Mouse (Mus musculus) cerebellum, adult 9-11 months (tissue): ENCODE data around the gene Olfr1016.

Source experiments
- DNase-seq: peaks from one replicate; pipeline ENCODE4 v3.0.0; 2022

Gene Olfr1016

GRCm38 (mm10) chr2:85802444-85802843, at the start of gene Olfr1016:
TSS of gene Olfr1016 (minus strand) at chr2:85802544.
- no peak for DNase-seq

- DNase-seq: no peak
Observed at GRCm38 (mm10) chr2:85846730-85847129, 44.4 kb upstream of the Olfr1016 start, which contains the start of gene Olfr1020. TSS of gene Olfr1020 (plus strand) at chr2:85847030.

- no peak for DNase-seq
Observed at GRCm38 (mm10) chr2:85845383-85845782, 43.0 kb upstream of the Olfr1016 start, which contains the start of gene Olfr1019. TSS of gene Olfr1019 (minus strand) at chr2:85845483.

GRCm38 (mm10) chr2:85818179-85818578, 15.8 kb upstream of the Olfr1016 start, which contains the start of gene Olfr1018:
TSS of gene Olfr1018 (plus strand) at chr2:85818479.
- no peak for DNase-seq

GRCm38 (mm10) chr2:85804501-85804900, 2.2 kb upstream of the Olfr1016 start:
- DNase-seq: no peak

- no peak for DNase-seq
Observed at GRCm38 (mm10) chr2:85792331-85792730, 10.0 kb downstream of the Olfr1016 start.

GRCm38 (mm10) chr2:85781717-85782116, 20.6 kb downstream of the Olfr1016 start, which contains the start of gene Olfr1015:
TSS of gene Olfr1015 (plus strand) at chr2:85782017.
- DNase-seq: no peak

- no peak for DNase-seq
Observed at GRCm38 (mm10) chr2:85772413-85772812, 29.9 kb downstream of the Olfr1016 start, which contains the start of gene Olfr1014. TSS of gene Olfr1014 (plus strand) at chr2:85772713.

- no peak for DNase-seq
Observed at GRCm38 (mm10) chr2:85766798-85767197, 35.5 kb downstream of the Olfr1016 start, which contains the start of gene Olfr1013. TSS of gene Olfr1013 (plus strand) at chr2:85767098.

- no peak for DNase-seq
Observed at GRCm38 (mm10) chr2:85762666-85763065, 39.7 kb downstream of the Olfr1016 start, which contains the start of gene Olfr1012. TSS of gene Olfr1012 (minus strand) at chr2:85762766.

GRCm38 (mm10) chr2:85753822-85754221, 48.5 kb downstream of the Olfr1016 start:
- no peak for DNase-seq
